Mouse (Mus musculus) bone marrow, adult 2 months (tissue): ENCODE data around the gene Bicdl2.

Experiments
- CTCF ChIP-seq: fragments of 200-500 bp; IDR thresholded peaks from 2 replicates; pipeline ENCODE4 v1.5.1; 2011; ENCODE audit warnings: low read length, control low read depth; ENCODE audit not compliant: control insufficient read depth, insufficient read depth
- POLR2A ChIP-seq: fragments of 200-500 bp; IDR thresholded peaks from 2 replicates; pipeline ENCODE4 v1.6.1; 2011; ENCODE audit warnings: low read depth, mild to moderate bottlenecking, control low read depth, low read length, borderline replicate concordance; ENCODE audit not compliant: control insufficient read depth

- peak; percentile 86 for TF ChIP-seq POLR2A
- TF ChIP-seq CTCF, result no peak
Measured at GRCm38 (mm10) chr17:23677236-23677679, 17.0 kb downstream of the Bicdl2 start, which contains the start of gene Tnfrsf12a.
